Comparison of ENCODE assay signal across 25 mouse cellular contexts in the genomic region with DNA sequence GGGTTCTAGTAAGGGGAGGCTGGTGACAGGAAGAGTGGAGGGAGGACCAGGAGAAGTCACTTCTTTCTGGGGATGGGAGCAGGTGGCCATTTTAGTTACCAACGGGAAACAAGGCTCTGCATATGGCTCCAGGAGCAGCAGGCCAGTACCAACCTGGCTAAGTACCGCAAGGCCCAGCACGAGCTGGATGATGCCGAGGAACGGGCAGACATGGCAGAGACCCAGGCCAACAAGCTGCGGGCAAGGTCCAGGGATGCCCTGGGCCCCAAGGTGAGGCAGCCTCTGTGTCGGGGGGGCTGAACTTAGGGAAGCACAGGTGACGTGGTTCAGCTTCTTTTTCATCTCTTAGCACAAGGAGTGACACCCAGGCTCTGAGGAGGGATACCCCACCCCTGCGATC. TPM values are rescaled to one million over a fixed set of nuclear protein-coding genes. Genes with fewer than 3 reads are reported as not detected.
DNase-seq lines count a peak whose midpoint lies in the region; ATAC-seq and TF ChIP-seq lines count a peak whose summit lies in the region.
"Had no signal": no experiment of that assay in that cellular context is flagged by ENCODE, and none has a peak within 500 bp of the region (broad histone marks: within the 10 kb centered on the region; RNA-seq: fewer than 3 reads in every experiment).

No protein-coding gene starts in this region.

- no peak overlapping the region for H3K4me2 ChIP-seq in forebrain, embryonic 11.5 days (ENCODE audit: low read depth, low read length, severe bottlenecking)
- H3K4me2 ChIP-seq in intestine, embryonic 16.5 days (ENCODE audit: low read depth, low read length) = no peak overlapping the region
- H3K4me2 ChIP-seq in forebrain, embryonic 13.5 days = no peak overlapping the region
- H3K4me2 ChIP-seq: embryonic facial prominence, embryonic 15.5 days; hindbrain, embryonic 15.5 days had no signal

- peak overlapping the region; percentile 68 for H3K4me3 ChIP-seq in E14TG2a.4 (replicated peaks; ENCODE audit: low read length)
- no peak overlapping the region for H3K4me3 ChIP-seq in forebrain, embryonic 11.5 days (ENCODE audit: low read depth, low read length)
- H3K4me3 ChIP-seq in intestine, embryonic 16.5 days (ENCODE audit: low read length) = no peak overlapping the region
- no peak overlapping the region for H3K4me3 ChIP-seq in forebrain, embryonic 13.5 days
- H3K4me3 ChIP-seq: embryonic facial prominence, embryonic 15.5 days; erythroblast, embryonic 14.5 days; forebrain, embryonic 10.5 days; heart, embryonic 10.5 days; hindbrain, embryonic 15.5 days had no signal

- peaks cover 54% of the 10 kb centered on the region for H3K4me1 ChIP-seq in E14TG2a.4 (replicated peaks; ENCODE audit: low read depth, low read length)
- peaks cover 4% of the 10 kb centered on the region; the same call in 1 of the 2 replicates for H3K4me1 ChIP-seq in forebrain, embryonic 11.5 days (replicated peaks; ENCODE audit: control insufficient read depth, insufficient read depth, low read length)
- H3K4me1 ChIP-seq in intestine, embryonic 16.5 days (ENCODE audit: control insufficient read depth, insufficient read depth, low read length) = peaks cover 9% of the 10 kb centered on the region
- H3K4me1 ChIP-seq in forebrain, embryonic 13.5 days = peaks cover 28% of the 10 kb centered on the region

- no peak overlapping the region for H3K9ac ChIP-seq in forebrain, embryonic 11.5 days (ENCODE audit: low read length)
- no peak overlapping the region for H3K9ac ChIP-seq in intestine, embryonic 16.5 days (ENCODE audit: low read depth, low read length)
- H3K9ac ChIP-seq in forebrain, embryonic 13.5 days = no peak overlapping the region
- H3K9ac ChIP-seq: embryonic facial prominence, embryonic 15.5 days; hindbrain, embryonic 15.5 days had no signal

- no peaks in the 10 kb centered on the region for H3K9me3 ChIP-seq in E14TG2a.4 (ENCODE audit: low read length)
- H3K9me3 ChIP-seq in forebrain, embryonic 11.5 days (ENCODE audit: control insufficient read depth, low read length) = no peaks in the 10 kb centered on the region
- H3K9me3 ChIP-seq in intestine, embryonic 16.5 days (ENCODE audit: control insufficient read depth, low read length) = no peaks in the 10 kb centered on the region
- H3K9me3 ChIP-seq in forebrain, embryonic 13.5 days (replicated peaks) = no peaks in the 10 kb centered on the region
- H3K9me3 ChIP-seq: embryonic facial prominence, embryonic 15.5 days; forebrain, embryonic 10.5 days; heart, embryonic 10.5 days; hindbrain, embryonic 15.5 days had no signal

- 95% methylated on average over 9 of the region's 9 CpGs for WGBS in forebrain, embryonic 11.5 days
- 92% methylated on average over 9 of the region's 9 CpGs for WGBS in intestine, embryonic 16.5 days
- WGBS in forebrain, embryonic 13.5 days = 88% methylated on average over 9 of the region's 9 CpGs

- H3K36me3 ChIP-seq in E14TG2a.4 (ENCODE audit: insufficient read depth, low read length) = peaks cover 48% of the 10 kb centered on the region
- H3K36me3 ChIP-seq in forebrain, embryonic 11.5 days (ENCODE audit: control insufficient read depth, insufficient read depth, low read length) = no peaks in the 10 kb centered on the region; the same call in 1 of the 2 replicates
- H3K36me3 ChIP-seq in intestine, embryonic 16.5 days (ENCODE audit: control insufficient read depth, insufficient read depth, low read length) = peaks cover 27% of the 10 kb centered on the region
- H3K36me3 ChIP-seq in forebrain, embryonic 13.5 days (ENCODE audit: poor library complexity, severe bottlenecking) = peaks cover 75% of the 10 kb centered on the region

- peak; percentile 50 for DNase-seq in cerebellum, adult 11 months
- DNase-seq in cerebellum, postnatal 4 days (ENCODE audit: low spot score in 2 of 2) = no peak
- DNase-seq in cerebellum, adult 8-10 months = peak; percentile 54
- peak; percentile 68 to 80 for DNase-seq in cerebellum, postnatal 14 days
- no peak for DNase-seq in forebrain, embryonic 11.5 days (ENCODE audit: low spot score)
- DNase-seq: adrenal gland, adult 2 months; adrenal gland, postnatal 25 days; B cell, adult 2 months; embryo, embryonic 11 days; gastrocnemius, postnatal 10 days; heart, adult 18-20 months; heart, postnatal 14 days; kidney, adult 8-10 months had no signal

- no peak overlapping the region for H3K27ac ChIP-seq in forebrain, embryonic 11.5 days (ENCODE audit: low read depth, low read length)
- no peak overlapping the region for H3K27ac ChIP-seq in intestine, embryonic 16.5 days (ENCODE audit: low read length)
- no peak overlapping the region for H3K27ac ChIP-seq in forebrain, embryonic 13.5 days
- H3K27ac ChIP-seq: embryonic facial prominence, embryonic 15.5 days; forebrain, embryonic 10.5 days; heart, embryonic 10.5 days; hindbrain, embryonic 15.5 days had no signal

- ATAC-seq in forebrain, embryonic 11.5 days (replicated peaks; ENCODE audit: low FRiP score) = no peak
- no peak for ATAC-seq in intestine, embryonic 16.5 days
- ATAC-seq in forebrain, embryonic 13.5 days = no peak
- ATAC-seq: activated CD4-positive, CD25-positive, alpha-beta regulatory T cell, adult 4 months; CD4-positive, CD25-positive, alpha-beta regulatory T cell, adult 4 months; forebrain, embryonic 16.5 days; intestine, postnatal 0 days had no signal

- H3K27me3 ChIP-seq in E14TG2a.4 (ENCODE audit: insufficient read depth, low read length) = peaks cover 58% of the 10 kb centered on the region
- H3K27me3 ChIP-seq in forebrain, embryonic 11.5 days (ENCODE audit: control insufficient read depth, insufficient read depth, low read length) = peaks cover 41% of the 10 kb centered on the region
- H3K27me3 ChIP-seq in intestine, embryonic 16.5 days (replicated peaks; ENCODE audit: control insufficient read depth, insufficient read depth, low read length) = peaks cover 5% of the 10 kb centered on the region; the same call in 1 of the 2 replicates
- H3K27me3 ChIP-seq in forebrain, embryonic 13.5 days = peaks cover 46% of the 10 kb centered on the region

- no peak for TF ChIP-seq CTCF in E14TG2a.4 (conservative IDR thresholded peaks at IDR 0.05; ENCODE audit: low read length)

RNA-seq across cellular contexts. Expression of a gene that starts 22.7 kb away (rescaled TPM):
- polyA plus RNA-seq in forebrain, embryonic 11.5 days (2014; fragmentation: Nextera tagmentation; extraction: Ambion mirVana) = 0.27 and 0.31 TPM in 2 replicates
- polyA plus RNA-seq in intestine, embryonic 16.5 days (2015; fragmentation: Nextera tagmentation; extraction: Ambion mirVana) = 0.77 and 1.3 TPM in 2 replicates
- polyA plus RNA-seq in forebrain, embryonic 13.5 days (2015; fragmentation: Nextera tagmentation; extraction: Ambion mirVana) = 0.28 and 0.61 TPM in 2 replicates
- polyA plus RNA-seq: activated CD4-positive, CD25-positive, alpha-beta regulatory T cell, adult 4 months; CD4-positive, CD25-positive, alpha-beta regulatory T cell, adult 4 months had no signal

RNA-seq across cellular contexts. Expression of a gene that starts 41.1 kb away (rescaled TPM):
- 18.1 and 22.3 TPM in 2 replicates for polyA plus RNA-seq in forebrain, embryonic 11.5 days (2014; fragmentation: Nextera tagmentation; extraction: Ambion mirVana)
- polyA plus RNA-seq in intestine, embryonic 16.5 days (2015; fragmentation: Nextera tagmentation; extraction: Ambion mirVana) = 143 and 158 TPM in 2 replicates
- polyA plus RNA-seq in forebrain, embryonic 13.5 days (2015; fragmentation: Nextera tagmentation; extraction: Ambion mirVana) = 16.7 and 18.7 TPM in 2 replicates

RNA-seq across cellular contexts. Expression of a gene that starts 58.5 kb away (rescaled TPM):
- 141 and 154 TPM in 2 replicates for polyA plus RNA-seq in forebrain, embryonic 11.5 days (2014; fragmentation: Nextera tagmentation; extraction: Ambion mirVana)
- polyA plus RNA-seq in intestine, embryonic 16.5 days (2015; fragmentation: Nextera tagmentation; extraction: Ambion mirVana) = 99.3 and 103 TPM in 2 replicates
- polyA plus RNA-seq in forebrain, embryonic 13.5 days (2015; fragmentation: Nextera tagmentation; extraction: Ambion mirVana) = 142 and 144 TPM in 2 replicates

Comparison
In these comparisons a context has a peak if more than half of its experiments do, and no peak if none do; other contexts are left out.
1. DNase-seq: peak in cerebellum, adult 11 months (single experiment), cerebellum, adult 8-10 months (single experiment) and cerebellum, postnatal 14 days (2 of 2); none in cerebellum, postnatal 4 days (0 of 2) and forebrain, embryonic 11.5 days (single experiment).